Mouse (Mus musculus): ENCODE results near the gene Lrrc32.

DNA sequence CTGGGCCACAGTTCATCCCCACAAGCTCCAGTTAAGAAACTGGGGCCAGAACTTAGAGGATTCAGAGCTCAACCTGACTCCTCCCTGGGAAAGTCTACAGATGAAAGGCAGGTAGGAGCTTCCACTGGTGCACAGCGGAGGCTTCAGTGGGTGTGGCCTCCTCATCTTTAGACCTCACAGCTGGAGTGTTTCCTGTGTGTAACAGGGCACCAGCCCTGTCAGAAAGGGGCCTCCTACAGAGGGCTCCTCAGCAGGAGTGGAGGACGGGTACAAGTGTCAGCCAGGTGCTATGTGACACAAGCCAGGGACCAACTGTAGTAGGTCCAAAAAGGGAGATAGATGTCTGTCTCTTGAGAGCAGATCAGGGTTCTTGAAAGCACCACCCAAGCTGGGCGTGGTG is 24.2 kb downstream of the Lrrc32 start:
- no peak for TF ChIP-seq POLR2A (IDR thresholded peaks at IDR 0.05; ENCODE audit: insufficient read depth, low read length)
- TF ChIP-seq CTCF (IDR thresholded peaks at IDR 0.05; ENCODE audit: low read depth, low read length) = no peak
- TF ChIP-seq EP300 (IDR thresholded peaks at IDR 0.05; ENCODE audit: insufficient read depth, low read depth, low read length) = no peak
